Mouse (Mus musculus): Measurements from ENCODE around the gene Cox17. TPM values are rescaled to one million over a fixed set of nuclear protein-coding genes. Genes with fewer than 3 reads are reported as not detected.
A peak's percentile ranks its signal among the peaks of the same experiment; 100 is the strongest.

Cox17 gene
- total and polyA plus RNA-seq, 2 experiments from 2014 or later = 15.0 to 65.3 TPM

- 80% methylated on average over 3 of the region's 3 CpGs for WGBS
- TF ChIP-seq CTCF (IDR thresholded peaks at IDR 0.05) = no peak
These were observed 13.1 kb downstream of the Cox17 start for GRCm38 (mm10) chr16:38359857-38360256.

GRCm38 (mm10) chr16:38360317-38360716 is 13.5 kb downstream of the Cox17 start:
- no peak for TF ChIP-seq CTCF (IDR thresholded peaks at IDR 0.05)
- Histone ChIP-seq H3K4me1 (ENCODE audit: insufficient read depth, low read length) (no peaks in the 10 kb centered on the region), H3K9me3 (ENCODE audit: low read length) (no peaks in the 10 kb centered on the region), H3K36me3 (ENCODE audit: insufficient read depth, low read length) (no peaks in the 10 kb centered on the region), H3K27ac (ENCODE audit: low read depth, low read length) (no peak overlapping the region), H3K27me3 (ENCODE audit: insufficient read depth, low read length) (no peaks in the 10 kb centered on the region), H3K4me3 (ENCODE audit: low read depth, low read length) (no peak overlapping the region), H3K9ac (replicated peaks; ENCODE audit: low read length, poor library complexity, severe bottlenecking) (no peak overlapping the region), H3K4me2 (ENCODE audit: low read depth, low read length, poor library complexity, severe bottlenecking) (no peak overlapping the region)
- ATAC-seq (ENCODE audit: low FRiP score) (no peak), DNase-seq (ENCODE audit: low spot score) (peak; percentile 17)
- 26% methylated on average over 2 of the region's 2 CpGs for WGBS

More at GRCm38 (mm10) chr16:38359857-38360256, 13.1 kb downstream of the Cox17 start:
- DNase-seq (ENCODE audit: low spot score) = no peak
- Histone ChIP-seq H3K4me2 (ENCODE audit: low read depth, low read length, poor library complexity, severe bottlenecking) (no peak overlapping the region), H3K4me3 (ENCODE audit: low read depth, low read length) (no peak overlapping the region), H3K27ac (ENCODE audit: low read depth, low read length) (no peak overlapping the region), H3K9me3 (ENCODE audit: low read length) (no peaks in the 10 kb centered on the region), H3K4me1 (ENCODE audit: insufficient read depth, low read length) (no peaks in the 10 kb centered on the region), H3K36me3 (ENCODE audit: insufficient read depth, low read length) (no peaks in the 10 kb centered on the region), H3K9ac (replicated peaks; ENCODE audit: low read length, poor library complexity, severe bottlenecking) (no peak overlapping the region), H3K27me3 (ENCODE audit: insufficient read depth, low read length) (no peaks in the 10 kb centered on the region)
- ATAC-seq (ENCODE audit: low FRiP score) = no peak

- Histone ChIP-seq H3K27me3 (ENCODE audit: insufficient read depth, low read length) (no peaks in the 10 kb centered on the region), H3K9ac (replicated peaks; ENCODE audit: low read length, poor library complexity, severe bottlenecking) (no peak within 1 kb of the TSS), H3K27ac (ENCODE audit: low read depth, low read length) (no peak within 1 kb of the TSS), H3K36me3 (ENCODE audit: insufficient read depth, low read length) (no peaks in the 10 kb centered on the region), H3K4me3 (ENCODE audit: low read depth, low read length) (no peak within 1 kb of the TSS), H3K4me2 (ENCODE audit: low read depth, low read length, poor library complexity, severe bottlenecking) (no peak within 1 kb of the TSS), H3K9me3 (ENCODE audit: low read length) (no peaks in the 10 kb centered on the region), H3K4me1 (ENCODE audit: insufficient read depth, low read length) (no peaks in the 10 kb centered on the region)
- no peak for TF ChIP-seq CTCF (IDR thresholded peaks at IDR 0.05)
- ATAC-seq (ENCODE audit: low FRiP score) = no peak
- no peak for DNase-seq (ENCODE audit: low spot score)
- 69% methylated on average over 10 of the region's 10 CpGs for WGBS
These were observed 15.1 kb downstream of the Cox17 start, which contains the start of gene Popdc2 for GRCm38 (mm10) chr16:38361933-38362332. Gene Popdc2 (plus strand): TSS chr16:38362209.

- TF ChIP-seq CTCF (IDR thresholded peaks at IDR 0.05) = no peak
- H3K4me1 ChIP-seq (ENCODE audit: insufficient read depth, low read length) = no peaks in the 10 kb centered on the region
- WGBS = 85% methylated on average over 20 of the region's 20 CpGs
- ATAC-seq (ENCODE audit: low FRiP score) = no peak
- DNase-seq (ENCODE audit: low spot score) = no peak
- H3K36me3 ChIP-seq (ENCODE audit: insufficient read depth, low read length) = no peaks in the 10 kb centered on the region
- no peaks in the 10 kb centered on the region for H3K27me3 ChIP-seq (ENCODE audit: insufficient read depth, low read length)
- H3K27ac ChIP-seq (ENCODE audit: low read depth, low read length) = no peak overlapping the region
- H3K9ac ChIP-seq (replicated peaks; ENCODE audit: low read length, poor library complexity, severe bottlenecking) = no peak overlapping the region
- no peak overlapping the region for H3K4me3 ChIP-seq (ENCODE audit: low read depth, low read length)
- H3K4me2 ChIP-seq (ENCODE audit: low read depth, low read length, poor library complexity, severe bottlenecking) = no peak overlapping the region
- no peaks in the 10 kb centered on the region for H3K9me3 ChIP-seq (ENCODE audit: low read length)
These were observed 15.9 kb downstream of the Cox17 start for GRCm38 (mm10) chr16:38362493-38363255.

GRCm38 (mm10) chr16:38363256-38363595 is 16.4 kb downstream of the Cox17 start:
- H3K4me3 ChIP-seq (ENCODE audit: low read depth, low read length) = no peak overlapping the region
- no peak overlapping the region for H3K9ac ChIP-seq (replicated peaks; ENCODE audit: low read length, poor library complexity, severe bottlenecking)
- TF ChIP-seq CTCF (IDR thresholded peaks at IDR 0.05) = no peak
- DNase-seq (ENCODE audit: low spot score) (no peak), ATAC-seq (ENCODE audit: low FRiP score) (no peak)
- no peak overlapping the region for H3K4me2 ChIP-seq (ENCODE audit: low read depth, low read length, poor library complexity, severe bottlenecking)
- H3K27ac ChIP-seq (ENCODE audit: low read depth, low read length) = no peak overlapping the region
- no peaks in the 10 kb centered on the region for H3K36me3 ChIP-seq (ENCODE audit: insufficient read depth, low read length)
- no peaks in the 10 kb centered on the region for H3K27me3 ChIP-seq (ENCODE audit: insufficient read depth, low read length)
- no peaks in the 10 kb centered on the region for H3K4me1 ChIP-seq (ENCODE audit: insufficient read depth, low read length)
- WGBS = 94% methylated on average over 3 of the region's 3 CpGs
- H3K9me3 ChIP-seq (ENCODE audit: low read length) = no peaks in the 10 kb centered on the region

GRCm38 (mm10) chr16:38363657-38364056 is 16.9 kb downstream of the Cox17 start:
- H3K27me3 ChIP-seq (ENCODE audit: insufficient read depth, low read length) = no peaks in the 10 kb centered on the region
- ATAC-seq (ENCODE audit: low FRiP score) (no peak), DNase-seq (ENCODE audit: low spot score) (no peak)
- no peak overlapping the region for H3K9ac ChIP-seq (replicated peaks; ENCODE audit: low read length, poor library complexity, severe bottlenecking)
- no peak for TF ChIP-seq CTCF (IDR thresholded peaks at IDR 0.05)
- no peaks in the 10 kb centered on the region for H3K4me1 ChIP-seq (ENCODE audit: insufficient read depth, low read length)
- no peak overlapping the region for H3K4me2 ChIP-seq (ENCODE audit: low read depth, low read length, poor library complexity, severe bottlenecking)
- H3K9me3 ChIP-seq (ENCODE audit: low read length) = no peaks in the 10 kb centered on the region
- H3K27ac ChIP-seq (ENCODE audit: low read depth, low read length) = no peak overlapping the region
- H3K36me3 ChIP-seq (ENCODE audit: insufficient read depth, low read length) = no peaks in the 10 kb centered on the region
- H3K4me3 ChIP-seq (ENCODE audit: low read depth, low read length) = no peak overlapping the region
- WGBS = 93% methylated on average over 7 of the region's 7 CpGs
